Mouse (Mus musculus) brain, adult 2 months (tissue): ENCODE data around the gene Serpina10.
"Not testable (repeated sequence)": the region's sequence is repeated elsewhere in the genome, so short reads cannot be mapped to it uniquely, and the experiment has no call there.

Experiments used
- DNase-seq: peaks from one replicate; pipeline ENCODE4 v3.0.0; 2011; ENCODE audit warnings: low read depth, low spot score

Serpina10 gene

GRCm38 (mm10) chr12:103631203-103631612 lies at the start of gene Serpina10:
Serpina10 (minus strand) TSS chr12:103631444.
- no peak for DNase-seq

GRCm38 (mm10) chr12:103679853-103680252 lies 48.6 kb upstream of the Serpina10 start:
- not testable (repeated sequence) for DNase-seq

DNA sequence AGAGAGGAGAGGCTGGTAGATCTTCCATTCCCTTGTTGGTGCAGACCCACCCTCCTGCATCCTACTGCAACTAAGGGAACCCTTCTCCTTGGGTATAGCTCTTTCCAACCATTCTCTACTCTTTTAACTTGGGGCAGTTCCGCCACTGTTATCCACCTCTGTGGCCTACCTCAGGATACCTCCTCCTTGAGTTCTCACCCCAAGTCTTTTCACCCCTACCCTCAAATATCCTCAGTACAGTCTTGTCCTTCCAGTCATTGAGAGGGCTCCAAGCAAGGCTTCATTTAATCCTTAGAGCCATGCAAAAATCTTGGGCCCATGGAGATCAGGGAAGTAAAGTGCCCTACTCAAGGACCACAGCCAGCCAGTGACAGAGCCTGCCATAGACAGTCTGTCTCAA lies 44.8 kb upstream of the Serpina10 start, which contains the start of gene Serpina16:
Serpina16 (minus strand) TSS at position 101 of the 400 bp plus-strand sequence.
- no peak for DNase-seq

GRCm38 (mm10) chr12:103673179-103673578 lies 41.9 kb upstream of the Serpina10 start:
- DNase-seq, result peak; percentile 19

DNA sequence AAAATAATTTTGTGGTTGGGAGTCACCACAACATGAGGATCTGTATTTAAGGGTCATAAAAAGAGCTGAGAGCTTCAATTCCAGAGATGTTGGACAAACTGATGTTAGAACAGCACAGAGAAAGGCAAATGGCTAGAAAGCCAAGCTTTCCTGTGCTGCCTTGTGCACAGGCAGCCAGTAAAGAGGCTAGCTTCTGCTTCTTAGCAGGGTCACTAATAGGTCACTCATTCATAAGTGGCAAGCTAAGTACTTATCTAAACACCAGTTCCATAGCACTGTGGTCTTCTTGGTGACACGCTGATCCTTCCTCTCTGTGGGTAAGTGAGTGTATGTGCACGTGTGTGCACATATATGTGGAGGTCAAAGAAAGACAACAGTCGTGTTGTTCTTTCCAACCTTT lies 40.2 kb upstream of the Serpina10 start:
- no peak for DNase-seq

DNA sequence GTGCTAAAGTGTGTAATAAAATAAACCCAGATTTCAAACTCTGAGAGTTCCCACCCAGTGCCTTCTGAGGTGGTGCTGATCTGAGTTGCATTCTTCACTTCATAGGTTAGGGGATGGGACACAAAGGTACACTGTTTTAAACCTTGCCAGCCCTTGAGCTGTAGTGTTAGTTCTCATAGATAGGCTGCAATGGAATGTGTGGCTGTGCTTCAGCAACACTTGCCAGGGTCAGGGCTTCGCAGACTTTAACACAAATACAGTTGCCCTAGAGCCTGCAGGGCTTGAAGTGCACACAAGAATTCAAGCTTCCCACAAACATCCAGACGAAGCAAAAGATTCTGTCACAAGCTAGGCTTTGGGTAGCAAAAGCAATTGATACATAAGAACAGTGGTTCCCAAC lies 39.7 kb upstream of the Serpina10 start:
- DNase-seq, result no peak

- DNase-seq, result peak; percentile 77
These were observed 39.1 kb upstream of the Serpina10 start for GRCm38 (mm10) chr12:103670344-103670743.

DNA sequence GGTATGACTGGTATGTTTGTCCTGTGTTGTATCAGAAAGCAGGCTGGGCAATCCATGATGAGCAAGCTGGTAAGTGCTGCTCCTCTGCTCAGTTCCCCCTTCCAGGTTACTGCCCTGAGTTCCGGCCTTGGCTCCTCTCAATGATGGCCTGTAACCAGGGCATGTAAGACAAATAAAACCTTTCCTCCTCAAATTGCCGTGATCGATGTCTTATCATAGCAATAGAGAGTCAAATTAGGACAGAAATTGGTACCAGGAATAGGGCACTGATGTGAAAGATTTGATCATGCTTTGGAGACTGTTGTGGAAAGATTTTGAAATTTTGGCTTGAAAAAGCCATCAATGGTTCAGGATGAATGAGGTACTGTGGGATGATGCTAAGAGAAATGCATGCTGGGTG lies 34.0 kb upstream of the Serpina10 start:
- DNase-seq, result no peak

GRCm38 (mm10) chr12:103662053-103662452 lies 30.8 kb upstream of the Serpina10 start:
- not testable (repeated sequence) for DNase-seq

GRCm38 (mm10) chr12:103660076-103660475 lies 28.8 kb upstream of the Serpina10 start:
- no peak for DNase-seq

DNA sequence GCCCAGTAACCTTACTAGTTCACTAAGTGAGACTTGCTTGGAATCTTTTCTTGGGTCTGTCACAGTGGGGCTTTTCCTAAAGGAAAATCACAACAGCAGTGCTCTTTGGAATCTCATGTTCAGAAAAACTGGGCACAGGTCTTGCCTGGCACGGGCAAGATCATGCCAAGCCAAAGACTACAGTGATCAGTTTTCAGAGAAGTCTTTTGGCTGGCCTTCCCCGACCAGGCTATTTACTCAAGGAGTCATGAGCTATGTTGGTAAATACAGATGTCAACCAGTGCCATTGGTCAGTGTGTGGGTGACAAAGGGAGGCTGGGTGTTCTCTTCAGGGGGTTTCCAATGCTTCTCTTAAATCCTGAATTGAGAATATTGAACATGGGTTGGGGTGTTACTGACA lies 27.9 kb upstream of the Serpina10 start:
- DNase-seq, result no peak

GRCm38 (mm10) chr12:103657991-103658390 lies 26.7 kb upstream of the Serpina10 start:
- DNase-seq, result no peak

DNA sequence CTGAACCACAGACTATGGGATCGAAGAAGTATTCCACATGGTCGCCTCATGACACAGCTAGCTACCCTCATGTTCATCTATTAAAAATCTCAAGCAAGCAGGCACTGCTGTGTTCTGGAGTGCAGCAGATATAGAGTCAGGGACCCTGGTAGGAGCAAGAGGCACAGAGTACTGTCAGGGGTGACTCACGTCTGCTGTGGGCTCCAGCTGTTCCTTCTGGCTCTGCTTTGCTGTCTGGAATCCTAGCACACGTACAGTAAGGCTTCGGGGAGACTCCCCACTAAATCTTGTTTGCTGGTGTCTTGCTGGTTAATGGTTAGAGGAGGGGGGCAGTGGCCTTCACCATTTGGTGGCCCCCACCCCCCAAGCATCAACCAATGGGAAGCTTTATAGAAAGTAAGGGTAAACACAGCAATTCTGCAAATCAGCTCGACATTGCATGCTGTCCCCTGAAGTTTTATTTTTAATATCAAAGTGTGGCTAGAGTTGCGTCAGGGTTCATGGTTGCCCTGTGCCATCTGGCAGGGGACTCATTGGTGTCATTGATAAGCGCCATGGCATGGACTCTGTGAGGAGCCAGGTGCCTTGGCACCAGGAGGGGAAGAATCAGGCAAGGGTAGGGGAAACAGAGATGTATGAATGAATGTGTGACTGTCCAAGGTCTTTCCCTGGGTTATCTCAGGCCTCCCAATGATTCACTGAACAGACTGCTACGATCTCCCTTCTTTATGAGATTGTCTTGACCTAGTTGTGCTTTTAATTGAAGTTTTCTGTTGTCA lies 25.8 kb upstream of the Serpina10 start, which contains the start of gene Serpina6:
Serpina6 (minus strand) TSS at position 365 of the 779 bp plus-strand sequence.
- no peak for DNase-seq

GRCm38 (mm10) chr12:103655123-103656044 lies 24.1 kb upstream of the Serpina10 start:
- no peak for DNase-seq

DNA sequence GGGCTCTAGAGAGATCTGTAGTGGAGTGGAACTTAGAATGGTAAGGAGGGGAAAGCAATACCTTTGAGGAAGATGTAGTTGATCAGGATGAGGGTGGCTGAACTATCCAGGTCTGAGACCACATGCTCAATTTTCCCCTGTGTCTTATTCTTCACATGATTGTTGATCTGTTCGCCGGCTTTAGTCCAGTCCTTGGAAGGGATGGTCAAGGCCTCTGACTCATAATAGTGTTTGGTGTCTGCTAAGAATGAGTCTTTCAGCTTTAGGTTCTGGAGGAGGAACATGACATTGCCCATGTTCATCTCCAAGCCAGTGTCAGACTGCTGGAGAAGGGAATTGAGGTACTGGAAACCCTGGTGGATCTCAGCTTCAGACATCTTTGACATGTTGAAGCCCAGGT lies 22.6 kb upstream of the Serpina10 start:
- no peak for DNase-seq

GRCm38 (mm10) chr12:103646314-103646713 lies 15.1 kb upstream of the Serpina10 start:
- no peak for DNase-seq

- DNase-seq, result no peak
These were observed 13.4 kb upstream of the Serpina10 start for GRCm38 (mm10) chr12:103644601-103645000.

DNA sequence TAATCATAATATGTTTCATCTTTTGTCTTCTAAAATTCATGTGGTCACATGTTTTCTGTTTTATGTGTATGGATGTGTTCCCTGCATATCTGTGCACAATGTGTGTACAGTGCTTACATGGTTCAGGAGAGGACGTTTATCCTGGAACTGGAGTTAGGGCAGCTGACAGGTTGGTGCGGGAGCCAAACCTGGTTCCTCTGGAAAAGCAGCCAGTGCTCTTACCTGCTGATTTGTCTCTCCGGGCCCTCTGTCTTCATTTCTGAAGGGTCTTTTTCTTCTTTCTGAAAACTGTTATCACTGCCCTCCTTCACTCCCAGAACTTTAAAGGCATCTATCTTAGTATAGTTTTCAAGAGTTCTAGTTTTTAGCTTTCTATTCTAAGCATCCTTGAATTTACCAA lies 12.6 kb upstream of the Serpina10 start:
- no peak for DNase-seq

DNA sequence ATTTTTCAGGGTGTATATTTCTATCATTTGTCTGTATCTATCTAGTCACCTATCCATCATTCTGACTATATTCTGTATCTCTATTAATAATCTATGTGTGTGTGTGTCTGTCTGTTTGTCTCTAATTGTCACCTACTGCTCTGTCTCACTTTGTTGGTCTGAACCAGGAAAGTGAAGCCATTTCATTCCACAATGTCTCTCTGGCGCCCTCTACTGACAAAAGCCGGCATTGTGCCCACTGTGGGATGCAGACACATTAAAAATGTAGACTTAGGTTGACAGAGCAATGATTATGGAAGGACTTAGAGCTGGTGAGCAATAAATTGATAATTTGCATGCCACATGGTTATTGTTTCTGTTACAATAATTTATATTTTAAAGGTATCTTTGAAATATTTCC lies 12.1 kb upstream of the Serpina10 start:
- peak; percentile 63 for DNase-seq

DNA sequence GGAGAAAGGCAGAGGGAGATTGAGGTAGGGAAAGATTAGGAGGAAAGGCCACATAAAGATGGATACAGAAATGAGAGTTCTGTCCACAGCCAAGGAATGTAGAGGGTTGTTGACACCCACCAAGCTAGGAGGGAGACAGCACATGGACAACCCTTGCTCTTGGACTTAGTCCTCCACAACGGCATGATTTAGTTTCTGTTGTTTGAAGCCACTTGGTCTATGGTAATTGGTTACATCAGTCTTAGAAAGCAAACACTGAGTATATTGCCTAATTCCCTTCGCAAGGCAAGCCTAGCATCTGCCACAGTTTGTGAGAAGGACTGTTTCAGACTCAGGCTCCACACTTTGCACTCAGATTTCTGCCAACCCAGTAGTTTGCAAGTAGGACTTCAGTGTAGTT lies 4.6 kb upstream of the Serpina10 start:
- DNase-seq, result peak; percentile 10

DNA sequence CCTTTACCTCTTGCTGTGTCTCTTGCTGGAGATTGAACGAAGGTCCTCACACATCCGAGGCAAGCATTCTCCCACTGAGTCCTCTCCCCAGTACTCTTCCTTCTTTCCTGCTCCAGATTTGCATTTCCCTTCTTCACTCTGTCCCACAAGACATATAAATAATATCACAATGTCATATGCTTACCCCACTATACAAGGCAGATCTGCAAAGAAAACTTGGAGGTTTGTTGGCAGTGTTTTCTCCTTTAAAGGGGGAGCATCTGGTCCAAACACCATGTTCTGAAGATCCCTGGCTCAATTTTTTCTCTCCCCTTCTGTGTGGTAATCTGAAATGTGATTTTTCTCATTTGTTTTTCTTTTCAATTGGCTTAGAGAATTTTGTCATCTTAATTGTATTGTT lies 3.2 kb upstream of the Serpina10 start:
- peak; percentile 54 for DNase-seq

- DNase-seq, result no peak
These were observed 14.4 kb downstream of the Serpina10 start for GRCm38 (mm10) chr12:103616860-103617261.
